Mouse (Mus musculus) CH12.LX (cell line): ENCODE measurements around the gene Phf20. TPM values are rescaled to one million over a fixed set of nuclear protein-coding genes. Genes with fewer than 3 reads are reported as not detected.

Experiments
- DNase-seq: peaks from one replicate; pipeline ENCODE4 v3.0.0-alpha.2; 2013; ENCODE audit errors: extremely low read depth
- H3K27ac ChIP-seq: 2 replicates; pipeline ENCODE4 v1.5.1; 2012; ENCODE audit warnings: low read depth, mild to moderate bottlenecking, control low read depth, moderate library complexity; ENCODE audit not compliant: insufficient read depth
- H3K27me3 ChIP-seq: replicated peaks from 2 replicates; pipeline ENCODE3; 2012; ENCODE audit warnings: inconsistent platforms
- H3K36me3 ChIP-seq, 2 experiments: replicated peaks in 1 of 2; 2 replicates each; pipeline versions ENCODE3 to v1.6.1; 2012; ENCODE audit warnings: inconsistent platforms in 1 of 2, low read length in 1 of 2, mild to moderate bottlenecking in 1 of 2, mixed read lengths in 1 of 2, moderate library complexity in 1 of 2; ENCODE audit not compliant: control insufficient read depth in 1 of 2, insufficient read depth in 1 of 2
- H3K4me1 ChIP-seq, 2 experiments: 2 replicates each; pipeline ENCODE4 v1.6.1; 2012; ENCODE audit warnings: inconsistent platforms in 1 of 2, moderate library complexity in 1 of 2; ENCODE audit not compliant: insufficient read depth in 2 of 2, control insufficient read depth in 1 of 2
- H3K4me2 ChIP-seq: 2 replicates; pipeline ENCODE4 v1.6.1; 2012; ENCODE audit warnings: low read depth, mild to moderate bottlenecking, control low read depth; ENCODE audit not compliant: poor library complexity, insufficient read depth, severe bottlenecking
- H3K4me3 ChIP-seq, 3 experiments: fragments of 150-350 bp in 1 of 3; sonication (generic) in 1 of 3; replicated peaks in 1 of 3; 2 replicates each; pipeline versions ENCODE3 to v1.5.1; 2011 to 2012; ENCODE audit warnings: low read depth in 2 of 3, low read length in 2 of 3, mild to moderate bottlenecking in 2 of 3, moderate library complexity in 2 of 3, control low read depth in 1 of 3, improper control_type of control experiment in 1 of 3, inconsistent platforms in 1 of 3, mixed read lengths in 1 of 3; ENCODE audit not compliant: poor library complexity in 1 of 3
- H3K79me2 ChIP-seq: replicated peaks from 2 replicates; pipeline ENCODE4 v1.6.1; 2012; ENCODE audit warnings: mild to moderate bottlenecking, moderate library complexity; ENCODE audit not compliant: control insufficient read depth, poor library complexity, insufficient read depth, severe bottlenecking; ENCODE audit errors: extremely low read depth
- H3K9ac ChIP-seq: 2 replicates; pipeline ENCODE4 v1.6.1; 2012; ENCODE audit warnings: low read depth, mild to moderate bottlenecking, control low read depth, moderate library complexity; ENCODE audit not compliant: insufficient read depth
- H3K9me3 ChIP-seq: replicated peaks from 2 replicates; pipeline ENCODE3; 2012; ENCODE audit warnings: low read length, inconsistent platforms, mixed read lengths
- CHD2 ChIP-seq: IDR thresholded peaks from 2 replicates; pipeline ENCODE4 v1.6.1; 2011; ENCODE audit warnings: low read length, improper control_type of control experiment
- ELF1 ChIP-seq: IDR thresholded peaks from 2 replicates; pipeline ENCODE4 v1.6.1; 2014; ENCODE audit warnings: low read depth, mild to moderate bottlenecking, inconsistent platforms, low read length, improper control_type of control experiment
- EP300 ChIP-seq: IDR thresholded peaks from 2 replicates; pipeline ENCODE4 v1.6.1; 2011; ENCODE audit warnings: low read length, improper control_type of control experiment
- ETS1 ChIP-seq: conservative IDR thresholded peaks from 2 replicates; pipeline ENCODE4 v1.6.1; 2012; ENCODE audit warnings: low read depth, mild to moderate bottlenecking, inconsistent platforms, low read length, improper control_type of control experiment, moderate library complexity
- HCFC1 ChIP-seq: IDR thresholded peaks from 2 replicates; pipeline ENCODE4 v1.6.1; 2012; ENCODE audit warnings: low read depth, mild to moderate bottlenecking, inconsistent platforms, low read length, improper control_type of control experiment
- IRF4 ChIP-seq: IDR thresholded peaks from 2 replicates; pipeline ENCODE4 v1.6.1; 2014; ENCODE audit warnings: low read depth, mild to moderate bottlenecking, inconsistent platforms, low read length, improper control_type of control experiment
- KAT2A ChIP-seq: IDR thresholded peaks from 2 replicates; pipeline ENCODE4 v1.6.1; 2012; ENCODE audit warnings: low read length, improper control_type of control experiment, inconsistent platforms; ENCODE audit not compliant: insufficient replicate concordance
- MAFK ChIP-seq: IDR thresholded peaks from 2 replicates; pipeline ENCODE4 v1.6.1; 2011; ENCODE audit warnings: low read length, improper control_type of control experiment; ENCODE audit not compliant: insufficient replicate concordance
- MEF2A ChIP-seq: IDR thresholded peaks from 2 replicates; pipeline ENCODE4 v1.6.1; 2014; ENCODE audit warnings: low read depth, mild to moderate bottlenecking, inconsistent platforms, low read length, improper control_type of control experiment, borderline replicate concordance
- NRF1 ChIP-seq: IDR thresholded peaks from 2 replicates; pipeline ENCODE4 v1.6.1; 2014; ENCODE audit warnings: low read depth, mild to moderate bottlenecking, inconsistent platforms, low read length, improper control_type of control experiment, moderate library complexity
- TBP ChIP-seq: conservative IDR thresholded peaks from 2 replicates; pipeline ENCODE4 v1.6.1; 2011; ENCODE audit warnings: low read depth, low read length, improper control_type of control experiment
- UBTF ChIP-seq: IDR thresholded peaks from 2 replicates; pipeline ENCODE4 v1.6.1; 2012; ENCODE audit warnings: low read depth, mild to moderate bottlenecking, inconsistent platforms, low read length, improper control_type of control experiment, moderate library complexity
- USF1 ChIP-seq: IDR thresholded peaks from 2 replicates; pipeline ENCODE4 v1.6.1; 2014; ENCODE audit warnings: low read depth, mild to moderate bottlenecking, inconsistent platforms, low read length, improper control_type of control experiment
- USF2 ChIP-seq: conservative IDR thresholded peaks from 2 replicates; pipeline ENCODE4 v1.6.1; 2011; ENCODE audit warnings: low read depth, low read length, improper control_type of control experiment
- ZC3H11A ChIP-seq: IDR thresholded peaks from 2 replicates; pipeline ENCODE4 v1.6.1; 2012; ENCODE audit warnings: low read depth, mild to moderate bottlenecking, inconsistent platforms, low read length, improper control_type of control experiment
- ZKSCAN1 ChIP-seq: IDR thresholded peaks from 2 replicates; pipeline ENCODE4 v1.6.1; 2012; ENCODE audit warnings: low read depth, inconsistent platforms, low read length, improper control_type of control experiment, borderline replicate concordance
- dilution Hi-C: fragments of 300-500 bp; cut with MboI; formaldehyde crosslinking; loops from 2 replicates; pipeline ENCODE4 v1.14.3; 2020; ENCODE audit warnings: low sequenced_read_pairs; ENCODE audit not compliant: extremely low pct_unique_long_range_greater_than_20kb, extremely low pct_ligation_motif_present
- in situ Hi-C: fragments of 300-500 bp; cut with MboI; formaldehyde crosslinking; loops from 3 replicates; pipeline ENCODE4 v1.14.3; 2019; ENCODE audit warnings: low sequenced_read_pairs, low pct_ligation_motif_present, low pct_unique_long_range_greater_than_20kb, mixed read lengths
- polyA plus RNA-seq: library from polyadenylated mRNA; unstranded; fragments of >175 nt; gene quantifications from 2 replicates; pipeline ENCODE4 v1.2.1, GENCODE M21; 2012; ENCODE audit warnings: low read depth; ENCODE audit not compliant: insufficient read length
- total RNA-seq, 2 experiments: library from RNA; depleted of rRNA; stranded (reverse); fragments of 300-350 nt in 1 of 2; fragments of >200 nt in 1 of 2; gene quantifications; 2 replicates each; pipeline ENCODE4 v1.2.3; 2012 to 2014

Phf20 gene
- total and polyA plus RNA-seq, 3 experiments, result 11.7 to 17.6 (median 13.3) TPM

GRCm38 (mm10) chr2:156250761-156251160, 54.5 kb downstream of the Phf20 start:
- Histone ChIP-seq H3K27me3 (no peaks in the 10 kb centered on the region), H3K9ac (no peak overlapping the region), H3K4me3 (no peak overlapping the region), H3K79me2 (no peaks in the 10 kb centered on the region; the same call in none of the 2 replicates), H3K9me3 (no peaks in the 10 kb centered on the region), H3K4me2 (no peak overlapping the region), H3K36me3 (peaks cover 22 to 84% of the 10 kb centered on the region in 2 experiments), H3K4me1 (no peaks in the 10 kb centered on the region; a peak in 1 of 4 replicates), H3K27ac (no peak overlapping the region)
- TF ChIP-seq EP300, result no peak
- TF ChIP-seq HCFC1, result no peak
- no peak for TF ChIP-seq USF1
- in situ Hi-C loops (no loop called here), dilution Hi-C loops (no loop called here)
- DNase-seq, result no peak

GRCm38 (mm10) chr2:156251291-156251690, 55.0 kb downstream of the Phf20 start:
- peaks cover 19 to 82% of the 10 kb centered on the region in 2 experiments for H3K36me3 ChIP-seq
- TF ChIP-seq KAT2A (no peak), ZKSCAN1 (no peak), TBP (no peak), ZC3H11A (no peak), NRF1 (no peak), CHD2 (no peak), UBTF (no peak), IRF4 (no peak), MAFK (no peak), ELF1 (no peak), ETS1 (no peak), MEF2A (no peak), HCFC1 (no peak), USF2 (no peak)
- no peaks in the 10 kb centered on the region; the same call in 1 of the 2 replicates for H3K79me2 ChIP-seq
- peaks cover 0 to 2% of the 10 kb centered on the region in 2 experiments; a peak in 2 of 4 replicates for H3K4me1 ChIP-seq
- dilution Hi-C loops, result no loop called here
- H3K9ac ChIP-seq, result no peak overlapping the region
- H3K9me3 ChIP-seq, result no peaks in the 10 kb centered on the region
- DNase-seq, result no peak
- H3K27ac ChIP-seq, result no peak overlapping the region
- H3K27me3 ChIP-seq, result no peaks in the 10 kb centered on the region
- H3K4me3 ChIP-seq, result no peak overlapping the region
- in situ Hi-C loops, result no loop called here
- H3K4me2 ChIP-seq, result no peak overlapping the region
